Mouse (Mus musculus) stomach, embryonic 16.5 days (tissue): ENCODE measurements around the gene Kptn. TPM values are rescaled to one million over a fixed set of nuclear protein-coding genes. Genes with fewer than 3 reads are reported as not detected.

Experiments
- ATAC-seq: fragments of 200-750 bp; cut with Nextera tagmentation; 2 replicates; pipeline ENCODE4 v1.8.0; 2017; ENCODE audit warnings: moderate number of reproducible peaks, moderate TSS enrichment; ENCODE audit not compliant: insufficient read depth, low FRiP score
- H3K27ac ChIP-seq: fragments of 300-500 bp; sonication (generic); 2 replicates; pipeline ENCODE4 v1.5.1; 2014; ENCODE audit warnings: low read length
- H3K27me3 ChIP-seq: fragments of 300-500 bp; sonication (generic); 2 replicates; pipeline ENCODE4 v1.6.1; 2014; ENCODE audit warnings: low read length, control low read depth, mixed read lengths; ENCODE audit not compliant: control insufficient read depth, insufficient read depth
- H3K36me3 ChIP-seq: fragments of 300-500 bp; sonication (generic); 2 replicates; pipeline ENCODE4 v1.6.1; 2014; ENCODE audit warnings: low read length; ENCODE audit not compliant: control insufficient read depth, insufficient read depth
- H3K4me1 ChIP-seq: fragments of 300-500 bp; sonication (generic); 2 replicates; pipeline ENCODE4 v1.6.1; 2014; ENCODE audit warnings: low read length, control low read depth, mixed read lengths; ENCODE audit not compliant: control insufficient read depth, insufficient read depth
- H3K4me2 ChIP-seq: fragments of 300-500 bp; sonication (generic); 2 replicates; pipeline ENCODE4 v1.6.1; 2014; ENCODE audit warnings: low read depth, low read length, mixed read lengths
- H3K4me3 ChIP-seq: fragments of 300-500 bp; sonication (generic); replicated peaks from 2 replicates; pipeline ENCODE4 v1.5.1; 2014; ENCODE audit warnings: mild to moderate bottlenecking, low read length
- H3K9ac ChIP-seq: fragments of 300-500 bp; sonication (generic); 2 replicates; pipeline ENCODE4 v1.6.1; 2014; ENCODE audit warnings: low read length
- H3K9me3 ChIP-seq: fragments of 300-500 bp; sonication (generic); replicated peaks from 2 replicates; pipeline ENCODE4 v1.6.1; 2016; ENCODE audit warnings: low read length, control low read depth; ENCODE audit not compliant: control insufficient read depth
- WGBS: fragments of 180-500 bp; shearing (Covaris S2); extraction: QIAGEN DNeasy Blood & Tissue Kit; methylation state at CpG from one replicate; pipeline ENCODE4 v1.1.7; 2014; 5-methylcytosine and 5-hydroxymethylcytosine counted together
- polyA plus RNA-seq: library from polyadenylated mRNA; unstranded; fragments of >200 nt; fragmentation: Nextera tagmentation; extraction: Ambion mirVana; gene quantifications from 2 replicates; pipeline ENCODE4 v1.2.1, GENCODE M21; 2015

The Kptn gene
- polyA plus RNA-seq, 1 experiment from 2014 or later: 27.2 TPM

- H3K27me3 ChIP-seq: no peaks in the 10 kb centered on the region
- H3K4me3 ChIP-seq: no peak overlapping the region
- peaks cover 38% of the 10 kb centered on the region; the same call in 1 of the 2 replicates for H3K36me3 ChIP-seq
- no peaks in the 10 kb centered on the region for H3K4me1 ChIP-seq
- H3K4me2 ChIP-seq: no peak overlapping the region
- whole genome bisulfite sequencing: 89% methylated on average over 7 of the region's 7 CpGs
- no peak overlapping the region for H3K27ac ChIP-seq
- no peak overlapping the region for H3K9ac ChIP-seq
- no peak for ATAC-seq
- no peaks in the 10 kb centered on the region for H3K9me3 ChIP-seq
These were observed 8.2 kb upstream of the Kptn start for GRCm38 (mm10) chr7:16111284-16112090.

GRCm38 (mm10) chr7:16116418-16116817, 3.3 kb upstream of the Kptn start:
- Histone ChIP-seq H3K4me3 (no peak overlapping the region), H3K27ac (no peak overlapping the region), H3K36me3 (peaks cover 24% of the 10 kb centered on the region; the same call in 1 of the 2 replicates), H3K4me2 (no peak overlapping the region), H3K9me3 (no peaks in the 10 kb centered on the region), H3K9ac (no peak overlapping the region), H3K4me1 (no peaks in the 10 kb centered on the region; the same call in 1 of the 2 replicates), H3K27me3 (no peaks in the 10 kb centered on the region)
- no peak for ATAC-seq
- 89% methylated on average over 7 of the region's 7 CpGs for WGBS

- no peak overlapping the region for H3K4me3 ChIP-seq
- H3K27ac ChIP-seq: no peak overlapping the region
- no peak overlapping the region for H3K9ac ChIP-seq
- H3K9me3 ChIP-seq: no peaks in the 10 kb centered on the region
- H3K27me3 ChIP-seq: no peaks in the 10 kb centered on the region
- 89% methylated on average over 3 of the region's 3 CpGs for WGBS
- H3K36me3 ChIP-seq: peaks cover 21% of the 10 kb centered on the region; the same call in 1 of the 2 replicates
- no peaks in the 10 kb centered on the region; the same call in 1 of the 2 replicates for H3K4me1 ChIP-seq
- ATAC-seq: no peak
- H3K4me2 ChIP-seq: no peak overlapping the region
These were observed 2.6 kb upstream of the Kptn start for GRCm38 (mm10) chr7:16117100-16117499.

GRCm38 (mm10) chr7:16120262-16120600, 536 bp downstream of the Kptn start:
- Histone ChIP-seq H3K4me2 (peak overlapping the region; percentile 66), H3K4me3 (peak overlapping the region; percentile 77), H3K9ac (peak overlapping the region; percentile 87), H3K4me1 (no peaks in the 10 kb centered on the region; the same call in 1 of the 2 replicates), H3K36me3 (peaks cover 7% of the 10 kb centered on the region; the same call in 1 of the 2 replicates), H3K9me3 (no peaks in the 10 kb centered on the region), H3K27ac (no peak overlapping the region), H3K27me3 (no peaks in the 10 kb centered on the region)
- WGBS: 41% methylated on average over 9 of the region's 9 CpGs
- ATAC-seq: no peak; the same call in 1 of the 2 replicates

- 73% methylated on average over 9 of the region's 9 CpGs for WGBS
- no peak overlapping the region for H3K4me2 ChIP-seq
These were observed 6.1 kb downstream of the Kptn start for GRCm38 (mm10) chr7:16125829-16126228.

GRCm38 (mm10) chr7:16128344-16128743, 8.6 kb downstream of the Kptn start:
- Histone ChIP-seq H3K9ac (no peak overlapping the region), H3K4me1 (peaks cover 31% of the 10 kb centered on the region), H3K4me3 (no peak overlapping the region), H3K4me2 (no peak overlapping the region), H3K27me3 (no peaks in the 10 kb centered on the region), H3K9me3 (no peaks in the 10 kb centered on the region), H3K36me3 (no peaks in the 10 kb centered on the region), H3K27ac (no peak overlapping the region)
- no peak for ATAC-seq
- WGBS: 75% methylated on average over 6 of the region's 6 CpGs

More at GRCm38 (mm10) chr7:16125829-16126228, 6.1 kb downstream of the Kptn start:
- H3K36me3 ChIP-seq: no peaks in the 10 kb centered on the region
- no peaks in the 10 kb centered on the region for H3K9me3 ChIP-seq
- H3K4me1 ChIP-seq: peaks cover 13% of the 10 kb centered on the region
- H3K27me3 ChIP-seq: no peaks in the 10 kb centered on the region
- H3K9ac ChIP-seq: no peak overlapping the region
- no peak for ATAC-seq
- no peak overlapping the region for H3K4me3 ChIP-seq
- no peak overlapping the region for H3K27ac ChIP-seq

- H3K4me3 ChIP-seq: no peak overlapping the region
- ATAC-seq: no peak
- no peak overlapping the region for H3K9ac ChIP-seq
- no peaks in the 10 kb centered on the region for H3K27me3 ChIP-seq
- peak overlapping the region; percentile 83 for H3K4me2 ChIP-seq
- H3K4me1 ChIP-seq: peaks cover 31% of the 10 kb centered on the region
- 67% methylated on average over 5 of the region's 5 CpGs for WGBS
- H3K27ac ChIP-seq: peak overlapping the region; percentile 69; the same call in 1 of the 2 replicates
- no peaks in the 10 kb centered on the region for H3K36me3 ChIP-seq
- no peaks in the 10 kb centered on the region for H3K9me3 ChIP-seq
These were observed 9.2 kb downstream of the Kptn start for GRCm38 (mm10) chr7:16128899-16129298.

- Histone ChIP-seq H3K36me3 (no peaks in the 10 kb centered on the region), H3K27me3 (no peaks in the 10 kb centered on the region), H3K4me2 (peak within 1 kb of the TSS; percentile 83), H3K9me3 (no peaks in the 10 kb centered on the region), H3K27ac (peak within 1 kb of the TSS; percentile 69), H3K9ac (peak within 1 kb of the TSS; percentile 81), H3K4me1 (peaks cover 31% of the 10 kb centered on the region), H3K4me3 (peak within 1 kb of the TSS; percentile 61)
- ATAC-seq: peak; percentile 87
- WGBS: 2% methylated on average over 12 of the region's 12 CpGs
These were observed 9.7 kb downstream of the Kptn start, which contains the start of gene Slc8a2 for GRCm38 (mm10) chr7:16129421-16129845. Slc8a2 (plus strand) TSS chr7:16129826.
